Mouse (Mus musculus) kidney, postnatal 10 days (tissue): ENCODE results near the gene Erap1.
A peak's percentile ranks its signal among the peaks of the same experiment; 100 is the strongest.
"Not testable (repeated sequence)": the region's sequence is repeated elsewhere in the genome, so short reads cannot be mapped to it uniquely, and the experiment has no call there.

Experiments
- DNase-seq: peaks from one replicate; pipeline ENCODE4 v3.0.0; 2021; ENCODE audit warnings: mixed read lengths

The Erap1 gene

GRCm38 (mm10) chr13:74638793-74639711, at the start of gene Erap1:
Gene Erap1 (plus strand): TSS chr13:74639568.
- DNase-seq = peak; percentile 29

DNA sequence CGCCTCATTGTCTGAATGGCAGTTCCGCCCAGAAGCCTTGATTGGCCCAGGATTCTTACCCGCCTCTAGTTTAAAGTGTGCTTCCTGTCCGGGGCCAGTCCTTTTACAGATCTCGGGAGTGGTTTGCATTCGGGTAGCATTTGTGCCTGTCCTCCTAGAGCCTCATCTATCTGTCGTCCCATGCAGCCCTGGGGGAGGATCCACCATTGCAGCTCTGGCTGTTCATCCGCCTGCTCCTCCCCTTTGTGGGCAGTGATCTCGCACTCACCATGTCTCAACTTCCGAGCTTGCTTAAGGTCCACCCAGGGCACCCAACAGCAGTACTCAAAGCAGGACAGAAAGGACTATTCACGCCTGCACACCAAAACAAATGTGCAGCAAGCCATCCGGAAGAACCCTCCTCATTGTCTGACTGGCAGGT, 48.0 kb upstream of the Erap1 start:
- peak; percentile 22 for DNase-seq

- DNase-seq = not testable (repeated sequence)
Measured at GRCm38 (mm10) chr13:74591828-74592227, 47.5 kb upstream of the Erap1 start.

DNA sequence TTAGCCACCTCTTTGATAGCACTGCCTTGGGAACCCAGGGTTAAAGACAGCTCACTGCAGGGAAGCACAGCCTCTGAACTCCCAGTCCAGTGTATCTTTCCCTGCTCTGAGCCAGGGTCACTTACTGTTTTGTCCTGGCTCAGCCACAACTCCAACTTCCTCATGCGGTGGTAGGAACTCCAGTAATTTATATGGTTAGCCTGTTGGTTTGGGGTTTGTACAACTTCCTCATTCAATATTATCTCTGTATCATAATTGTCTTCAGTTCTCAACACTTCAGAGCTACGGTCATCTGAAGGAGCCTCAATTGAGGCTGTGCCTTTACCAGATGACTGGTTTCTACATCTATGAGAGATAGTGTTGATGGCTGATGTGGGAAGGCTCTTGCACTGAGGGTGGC, 42.3 kb upstream of the Erap1 start:
- DNase-seq = not testable (repeated sequence)

DNA sequence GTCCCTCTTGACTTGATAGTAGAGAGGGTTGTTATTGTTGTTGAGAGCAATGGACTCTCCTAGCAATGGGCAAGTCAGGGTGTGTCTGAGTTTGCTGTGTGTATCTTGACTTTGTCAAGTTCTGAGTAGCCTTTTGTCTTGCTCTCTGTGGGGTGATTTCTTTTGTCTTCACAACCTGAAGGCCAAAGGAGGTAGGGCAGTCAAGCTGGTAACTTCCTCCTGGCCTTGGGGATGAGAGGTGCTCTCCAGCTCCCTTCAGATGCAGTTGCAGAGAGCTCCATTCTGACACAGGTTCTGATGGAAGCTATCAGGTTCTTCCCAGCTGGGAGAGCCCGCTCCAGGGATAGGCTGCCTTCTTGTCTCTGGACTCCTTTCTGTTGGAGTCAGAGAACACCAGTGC, 37.6 kb upstream of the Erap1 start:
- not testable (repeated sequence) for DNase-seq

GRCm38 (mm10) chr13:74617163-74618019, 22.0 kb upstream of the Erap1 start:
- peak; percentile 86 for DNase-seq

GRCm38 (mm10) chr13:74632327-74632726, 7.0 kb upstream of the Erap1 start:
- DNase-seq = no peak

DNA sequence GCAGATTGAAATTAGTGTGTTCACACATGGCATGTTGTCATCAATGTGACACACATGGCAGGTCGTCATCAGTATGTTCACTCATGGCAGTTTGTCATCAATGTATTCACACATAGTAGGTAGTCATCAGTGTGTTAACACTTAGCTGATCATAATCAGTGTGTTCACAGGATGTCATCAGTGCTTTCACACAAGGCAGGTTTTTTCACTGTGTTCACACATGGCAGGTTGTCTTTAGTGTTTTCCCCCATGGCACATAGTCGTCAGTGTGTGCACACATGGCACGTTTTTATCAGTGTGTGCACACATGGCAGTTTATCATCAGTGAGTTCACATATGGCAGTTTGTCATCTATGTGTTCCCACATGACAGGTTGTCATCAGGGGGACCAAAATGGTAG, 6.5 kb upstream of the Erap1 start:
- DNase-seq = no peak

DNA sequence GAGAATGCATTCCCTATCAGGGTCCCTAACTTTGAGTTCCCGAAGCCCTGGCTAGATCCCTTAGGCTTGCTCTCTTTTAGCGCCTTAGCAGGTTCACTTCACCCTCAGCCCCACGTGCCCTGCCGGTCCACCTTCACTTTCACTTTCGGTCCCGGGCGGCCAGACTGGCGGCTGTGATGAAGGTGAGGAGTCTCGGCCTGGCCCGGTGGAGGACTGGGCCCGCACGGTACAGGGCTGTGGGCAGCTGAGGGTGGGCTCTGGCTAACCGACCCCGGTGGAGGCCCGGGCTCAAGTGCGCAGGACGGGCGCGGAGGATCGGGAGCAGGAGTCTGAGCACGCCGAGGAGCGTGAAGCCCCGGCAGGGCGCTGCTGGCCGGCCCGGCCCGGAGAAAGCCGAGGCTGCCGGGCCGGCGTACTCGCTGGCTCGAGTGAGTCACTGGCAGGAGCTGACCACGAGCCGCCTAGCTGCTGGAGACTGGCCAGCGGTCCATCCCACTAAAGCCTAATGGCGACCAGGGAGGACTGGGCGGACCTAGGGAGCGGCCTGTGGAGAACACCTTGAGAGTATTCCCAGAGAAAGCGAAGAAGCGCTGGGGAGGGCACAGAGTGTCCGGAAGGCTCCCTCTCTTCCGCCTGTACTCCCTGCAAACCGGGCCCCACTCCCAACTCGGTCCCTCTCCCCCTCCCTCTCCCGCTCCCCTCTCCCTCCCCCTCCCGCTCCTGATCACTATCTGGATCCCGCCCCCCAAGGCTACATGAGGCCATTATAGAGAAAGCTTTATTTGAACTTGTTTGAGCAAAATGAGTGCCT, 549 bp downstream of the Erap1 start:
- peak; percentile 90 for DNase-seq

DNA sequence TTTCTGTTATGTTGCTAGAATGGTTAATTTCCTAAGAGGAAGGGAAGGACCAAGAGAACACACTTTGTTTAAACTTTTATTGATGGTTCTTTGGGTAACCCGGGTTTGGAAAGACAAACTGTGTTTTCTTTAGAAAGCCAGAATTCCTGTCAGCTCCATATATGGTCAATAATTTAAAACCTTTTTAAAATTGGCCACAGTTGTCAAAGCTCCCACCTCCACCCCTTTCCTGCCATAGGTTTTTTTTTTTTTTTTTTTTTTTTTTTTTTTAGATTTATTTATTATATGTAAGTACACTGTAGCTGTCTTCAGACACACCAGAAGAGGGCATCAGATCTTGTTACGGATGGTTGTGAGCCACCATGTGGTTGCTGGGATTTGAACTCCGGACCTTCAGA, 1.2 kb downstream of the Erap1 start:
- not testable (repeated sequence) for DNase-seq

GRCm38 (mm10) chr13:74695497-74696193, 56.3 kb downstream of the Erap1 start:
- DNase-seq = no peak

- DNase-seq = no peak
Measured at GRCm38 (mm10) chr13:74696225-74696624, 56.9 kb downstream of the Erap1 start.

GRCm38 (mm10) chr13:74719002-74719401, 79.6 kb downstream of the Erap1 start:
- DNase-seq = no peak

DNA sequence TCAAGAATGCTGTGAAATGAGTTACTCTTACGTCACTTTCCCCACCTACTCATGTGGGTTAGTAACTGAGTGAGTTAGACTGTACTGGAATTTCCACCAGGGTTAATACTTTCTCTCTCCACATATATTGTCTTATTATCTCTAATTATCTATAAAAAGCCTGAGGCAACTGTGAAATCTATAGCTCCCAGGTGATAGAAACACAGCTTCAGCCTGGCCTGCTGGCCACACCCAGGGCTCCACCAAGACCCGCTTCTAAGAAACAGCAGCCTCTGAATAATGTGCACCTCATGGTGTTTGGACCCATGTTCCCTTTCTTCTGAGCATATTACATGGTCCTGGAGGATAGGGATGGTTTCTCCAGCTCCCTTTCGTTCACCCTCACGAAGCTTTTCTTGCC, 94.4 kb downstream of the Erap1 start:
- no peak for DNase-seq

GRCm38 (mm10) chr13:74735834-74736233, 96.5 kb downstream of the Erap1 start:
- no peak for DNase-seq

GRCm38 (mm10) chr13:74736396-74736795, 97.0 kb downstream of the Erap1 start:
- no peak for DNase-seq
